ENCODE assay signal across 18 mouse cellular contexts in the genomic region with DNA sequence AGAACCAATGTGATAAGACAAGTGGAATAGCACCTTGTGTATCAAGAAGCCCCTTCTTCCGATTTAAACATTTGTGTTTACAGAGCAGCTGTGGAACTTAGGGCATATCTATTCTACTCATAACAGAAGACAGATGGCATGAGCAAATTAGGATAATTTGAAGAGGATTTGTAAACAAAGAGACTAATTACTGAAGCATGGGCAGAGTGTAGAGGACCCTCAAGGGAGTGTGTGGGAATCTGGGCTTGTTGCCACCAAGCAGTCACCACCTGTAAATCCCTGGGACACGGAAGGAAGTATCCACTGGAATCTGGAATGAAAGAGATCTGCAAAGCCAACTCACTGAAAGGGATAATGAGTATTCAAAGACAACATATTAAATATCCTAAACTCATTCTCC.
DNase-seq lines count a peak whose midpoint lies in the region; ATAC-seq lines count a peak whose summit lies in the region.
"Had no signal": no experiment of that assay in that cellular context is flagged by ENCODE, and none has a peak within 500 bp of the region (broad histone marks: within the 10 kb centered on the region; RNA-seq: fewer than 3 reads in every experiment).

No protein-coding gene starts in this region.

- H3K9me3 ChIP-seq in midbrain, embryonic 14.5 days (ENCODE audit: control insufficient read depth, low read length), result no peaks in the 10 kb centered on the region
- H3K9me3 ChIP-seq in midbrain, embryonic 11.5 days (ENCODE audit: control insufficient read depth, low read length), result no peaks in the 10 kb centered on the region
- H3K9me3 ChIP-seq in forebrain, embryonic 15.5 days, result no peaks in the 10 kb centered on the region
- no peaks in the 10 kb centered on the region for H3K9me3 ChIP-seq in heart, embryonic 10.5 days
- H3K9me3 ChIP-seq: embryonic facial prominence, embryonic 13.5 days; limb, embryonic 15.5 days; megakaryocyte, embryonic 14.5 days; stomach, embryonic 15.5 days had no signal

- no peak overlapping the region for H3K4me2 ChIP-seq in midbrain, embryonic 14.5 days (ENCODE audit: low read length)
- H3K4me2 ChIP-seq in midbrain, embryonic 11.5 days, result no peak overlapping the region
- H3K4me2 ChIP-seq in forebrain, embryonic 15.5 days (replicated peaks), result no peak overlapping the region
- H3K4me2 ChIP-seq: embryonic facial prominence, embryonic 13.5 days; limb, embryonic 15.5 days; stomach, embryonic 15.5 days had no signal

- H3K27ac ChIP-seq in midbrain, embryonic 14.5 days (replicated peaks; ENCODE audit: low read depth, low read length), result no peak overlapping the region
- no peak overlapping the region for H3K27ac ChIP-seq in midbrain, embryonic 11.5 days (ENCODE audit: low read depth, low read length)
- no peak overlapping the region for H3K27ac ChIP-seq in forebrain, embryonic 15.5 days (replicated peaks)
- no peak overlapping the region for H3K27ac ChIP-seq in heart, embryonic 10.5 days
- H3K27ac ChIP-seq: embryonic facial prominence, embryonic 13.5 days; limb, embryonic 15.5 days; stomach, embryonic 15.5 days had no signal

- no peaks in the 10 kb centered on the region for H3K36me3 ChIP-seq in midbrain, embryonic 14.5 days (ENCODE audit: control insufficient read depth, insufficient read depth, low read length)
- no peaks in the 10 kb centered on the region for H3K36me3 ChIP-seq in midbrain, embryonic 11.5 days (ENCODE audit: control insufficient read depth, insufficient read depth, low read length)
- H3K36me3 ChIP-seq in forebrain, embryonic 15.5 days, result no peaks in the 10 kb centered on the region
- H3K36me3 ChIP-seq in heart, embryonic 10.5 days, result no peaks in the 10 kb centered on the region
- H3K36me3 ChIP-seq: embryonic facial prominence, embryonic 13.5 days; limb, embryonic 15.5 days; stomach, embryonic 15.5 days had no signal

- H3K9ac ChIP-seq in midbrain, embryonic 14.5 days (replicated peaks; ENCODE audit: low read length), result no peak overlapping the region
- H3K9ac ChIP-seq in midbrain, embryonic 11.5 days (ENCODE audit: low read length), result no peak overlapping the region
- no peak overlapping the region for H3K9ac ChIP-seq in forebrain, embryonic 15.5 days (replicated peaks)
- H3K9ac ChIP-seq: embryonic facial prominence, embryonic 13.5 days; limb, embryonic 15.5 days; stomach, embryonic 15.5 days had no signal

- no peak overlapping the region for H3K4me3 ChIP-seq in midbrain, embryonic 14.5 days (replicated peaks; ENCODE audit: low read depth, low read length)
- no peak overlapping the region for H3K4me3 ChIP-seq in midbrain, embryonic 11.5 days (ENCODE audit: low read depth, low read length)
- H3K4me3 ChIP-seq in forebrain, embryonic 15.5 days, result no peak overlapping the region
- no peak overlapping the region for H3K4me3 ChIP-seq in heart, embryonic 10.5 days
- H3K4me3 ChIP-seq: embryonic facial prominence, embryonic 13.5 days; limb, embryonic 15.5 days; megakaryocyte, embryonic 14.5 days; myocyte; stomach, embryonic 15.5 days had no signal

- no peaks in the 10 kb centered on the region for H3K27me3 ChIP-seq in midbrain, embryonic 14.5 days (ENCODE audit: control insufficient read depth, insufficient read depth, low read length)
- H3K27me3 ChIP-seq in midbrain, embryonic 11.5 days (ENCODE audit: control insufficient read depth, insufficient read depth, low read length), result no peaks in the 10 kb centered on the region
- H3K27me3 ChIP-seq in forebrain, embryonic 15.5 days, result no peaks in the 10 kb centered on the region
- H3K27me3 ChIP-seq in heart, embryonic 10.5 days (ENCODE audit: insufficient read depth, poor library complexity, severe bottlenecking), result no peaks in the 10 kb centered on the region
- H3K27me3 ChIP-seq: embryonic facial prominence, embryonic 13.5 days; limb, embryonic 15.5 days; megakaryocyte, embryonic 14.5 days; stomach, embryonic 15.5 days had no signal

- no peaks in the 10 kb centered on the region for H3K4me1 ChIP-seq in midbrain, embryonic 14.5 days (ENCODE audit: control insufficient read depth, insufficient read depth, low read length)
- no peaks in the 10 kb centered on the region for H3K4me1 ChIP-seq in midbrain, embryonic 11.5 days (ENCODE audit: control insufficient read depth, insufficient read depth, low read length)
- H3K4me1 ChIP-seq in forebrain, embryonic 15.5 days, result no peaks in the 10 kb centered on the region
- no peaks in the 10 kb centered on the region for H3K4me1 ChIP-seq in heart, embryonic 10.5 days
- H3K4me1 ChIP-seq: embryonic facial prominence, embryonic 13.5 days; limb, embryonic 15.5 days; megakaryocyte, embryonic 14.5 days; stomach, embryonic 15.5 days had no signal

- DNase-seq in cerebellum, postnatal 14 days, result peak; percentile 58 to 64
- DNase-seq in midbrain, embryonic 14.5 days, result peak; percentile 48
- DNase-seq in midbrain, embryonic 11.5 days (ENCODE audit: low spot score, missing footprints), result no peak
- DNase-seq in retina, embryonic 14.5 days (ENCODE audit: low spot score), result peak; percentile 2
- DNase-seq in lung, postnatal 36 days, result no peak
- DNase-seq in heart, embryonic 10.5 days (ENCODE audit: low spot score), result no peak
- DNase-seq: adrenal gland, postnatal 10 days; kidney, adult 8-10 months; kidney, postnatal 4 days; lung, postnatal 10 days had no signal

- ATAC-seq in cerebellum, adult (ENCODE audit: insufficient number of reproducible peaks, low FRiP score, low TSS enrichment), result no peak
- ATAC-seq in midbrain, embryonic 14.5 days (ENCODE audit: low FRiP score, low TSS enrichment), result peak; percentile 43; the same call in 1 of the 2 replicates
- ATAC-seq in midbrain, embryonic 11.5 days (ENCODE audit: low FRiP score), result no peak
- ATAC-seq in forebrain, embryonic 15.5 days (replicated peaks), result peak; percentile 82
- ATAC-seq: inflammation-experienced regulatory T-cells, adult 6 months had no signal

- 74% methylated on average over 2 of the region's 2 CpGs for WGBS in midbrain, embryonic 14.5 days
- 73% methylated on average over 2 of the region's 2 CpGs for WGBS in midbrain, embryonic 11.5 days
- 16% methylated on average over 2 of the region's 2 CpGs for WGBS in forebrain, embryonic 15.5 days
- 68% methylated on average over 2 of the region's 2 CpGs for WGBS in heart, embryonic 10.5 days

Comparison
In these comparisons a context has a peak if more than half of its experiments do, and no peak if none do; other contexts are left out.
1. DNase-seq: peak in cerebellum, postnatal 14 days (2 of 2), midbrain, embryonic 14.5 days (single experiment) and retina, embryonic 14.5 days (single experiment); none in midbrain, embryonic 11.5 days (single experiment), lung, postnatal 36 days (single experiment) and heart, embryonic 10.5 days (single experiment).
2. ATAC-seq: peak in midbrain, embryonic 14.5 days (single experiment) and forebrain, embryonic 15.5 days (single experiment); none in cerebellum, adult (single experiment) and midbrain, embryonic 11.5 days (single experiment).